Mouse (Mus musculus) intestine, embryonic 16.5 days (tissue): ENCODE measurements around the gene F830045P16Rik. TPM values are rescaled to one million over a fixed set of nuclear protein-coding genes. Genes with fewer than 3 reads are reported as not detected.

Source experiments
- polyA plus RNA-seq: library from polyadenylated mRNA; unstranded; fragments of >200 nt; fragmentation: Nextera tagmentation; extraction: Ambion mirVana; gene quantifications from 2 replicates; pipeline ENCODE4 v1.2.1, GENCODE M21; 2015

Gene F830045P16Rik
- polyA plus RNA-seq, 1 experiment from 2014 or later: not detected

Other genes starting within 250 kb of the F830045P16Rik start
- gene Ckap2l, start 239.4 kb downstream of the F830045P16Rik start, polyA plus RNA-seq: 30.9 and 32.7 TPM in 2 replicates
- 1.3 and 3.1 TPM in 2 replicates for gene Il1a, start 226.6 kb downstream of the F830045P16Rik start, polyA plus RNA-seq
- gene Il1b, start 165.5 kb downstream of the F830045P16Rik start, polyA plus RNA-seq: 0.26 and 0.33 TPM in 2 replicates
- gene Sirpa, start 56.2 kb upstream of the F830045P16Rik start, polyA plus RNA-seq: 17.0 and 17.6 TPM in 2 replicates
- 0.92 and 1.2 TPM in 2 replicates for gene Pdyn, start 163.2 kb upstream of the F830045P16Rik start, polyA plus RNA-seq